Mouse (Mus musculus) cerebellum, adult 11-12 months (tissue): ENCODE data around the gene Akap2.

ENCODE experiments used
- DNase-seq: peaks from one replicate; pipeline ENCODE4 v3.0.0; 2022

Gene Akap2

GRCm38 (mm10) chr4:57842472-57843305 lies 125.2 kb downstream of the Akap2 start:
- DNase-seq: no peak

- DNase-seq: peak; percentile 4
Observed at GRCm38 (mm10) chr4:57845031-57845431, 127.6 kb downstream of the Akap2 start.

DNA sequence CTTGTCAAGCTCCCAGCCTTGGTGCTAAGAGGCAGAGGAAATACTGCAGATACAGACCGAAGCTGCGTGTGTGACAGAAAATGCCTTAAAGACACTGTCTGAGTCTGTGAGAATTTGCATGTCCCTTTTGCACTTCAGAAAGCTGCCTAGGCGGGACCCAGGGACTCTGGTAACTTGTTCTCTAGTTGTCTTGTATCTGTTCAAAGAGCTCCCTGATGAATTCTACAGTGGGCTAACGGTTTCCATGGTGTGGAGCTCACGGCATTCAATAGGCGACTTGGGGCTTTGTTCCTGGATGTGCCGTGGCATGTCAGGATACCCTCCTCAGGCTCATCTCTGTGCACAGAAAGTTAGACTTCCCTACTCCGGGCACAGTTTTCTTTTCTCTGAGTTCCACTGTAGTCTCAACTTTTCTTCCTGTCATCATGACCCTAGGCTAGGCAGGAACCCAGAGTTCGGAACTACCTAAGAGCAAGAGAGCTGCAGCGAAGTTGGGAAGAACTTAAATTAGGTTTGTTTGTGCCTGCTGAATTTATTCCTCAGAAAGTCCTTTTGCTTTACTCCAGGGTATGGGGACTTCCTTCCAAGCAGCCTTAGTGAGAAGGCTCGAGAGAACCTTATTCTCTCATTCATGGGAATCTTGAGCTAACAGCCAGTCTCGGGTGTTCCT lies 128.2 kb downstream of the Akap2 start:
- DNase-seq: no peak

GRCm38 (mm10) chr4:57846381-57846990 lies 129.0 kb downstream of the Akap2 start:
- no peak for DNase-seq

DNA sequence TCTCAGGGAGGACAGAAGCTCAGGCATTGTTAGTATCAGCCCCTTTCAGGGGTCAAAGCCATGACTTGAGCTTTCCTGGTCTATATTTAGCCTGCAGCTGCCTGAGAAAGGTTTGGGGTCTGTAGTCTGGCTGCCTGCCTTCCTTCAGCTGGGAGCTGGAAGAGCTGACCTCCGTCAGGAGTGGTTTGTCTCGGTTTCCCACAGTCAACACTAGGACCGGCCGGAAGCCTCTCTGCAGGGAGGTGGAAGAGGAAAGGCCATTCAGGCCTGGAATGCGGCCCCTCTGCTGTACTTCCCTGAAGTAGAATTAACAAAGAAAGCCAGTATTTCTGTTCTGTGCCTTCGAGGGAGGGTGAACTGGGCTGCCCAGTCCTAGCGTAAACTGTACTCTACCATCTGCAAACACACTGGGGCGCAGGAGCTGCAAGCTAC lies 129.6 kb downstream of the Akap2 start:
- DNase-seq: no peak

GRCm38 (mm10) chr4:57847676-57848075 lies 130.2 kb downstream of the Akap2 start:
- no peak for DNase-seq

- no peak for DNase-seq
Observed at GRCm38 (mm10) chr4:57849465-57849864, 132.0 kb downstream of the Akap2 start.

GRCm38 (mm10) chr4:57851731-57852130 lies 134.3 kb downstream of the Akap2 start:
- DNase-seq: no peak

GRCm38 (mm10) chr4:57852461-57853040 lies 135.1 kb downstream of the Akap2 start:
- no peak for DNase-seq

GRCm38 (mm10) chr4:57854181-57854580 lies 136.7 kb downstream of the Akap2 start:
- DNase-seq: no peak

DNA sequence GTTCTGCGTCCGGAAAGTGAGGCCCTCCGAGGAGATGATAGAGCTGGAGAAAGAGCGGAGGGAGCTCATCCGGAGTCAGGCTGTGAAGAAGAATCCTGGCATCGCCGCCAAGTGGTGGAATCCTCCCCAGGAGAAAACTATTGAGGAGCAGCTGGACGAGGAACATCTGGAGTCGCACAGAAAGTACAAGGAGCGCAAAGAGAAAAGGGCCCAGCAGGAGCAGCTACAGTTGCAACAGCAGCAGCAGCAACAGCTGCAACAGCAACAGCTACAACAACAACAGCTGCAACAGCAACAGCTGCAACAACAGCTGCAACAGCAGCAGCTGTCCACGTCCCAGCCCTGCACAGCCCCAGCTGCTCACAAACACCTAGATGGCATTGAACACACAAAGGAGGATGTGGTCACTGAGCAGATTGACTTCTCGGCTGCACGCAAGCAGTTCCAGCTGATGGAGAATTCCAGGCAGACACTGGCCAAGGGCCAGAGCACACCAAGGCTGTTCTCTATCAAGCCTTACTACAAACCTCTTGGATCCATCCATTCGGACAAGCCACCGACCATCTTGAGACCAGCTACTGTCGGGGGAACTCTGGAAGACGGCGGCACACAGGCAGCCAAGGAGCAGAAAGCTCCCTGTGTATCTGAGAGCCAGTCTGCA lies 138.0 kb downstream of the Akap2 start:
- no peak for DNase-seq

- no peak for DNase-seq
Observed at GRCm38 (mm10) chr4:57856673-57857072, 139.2 kb downstream of the Akap2 start.

DNA sequence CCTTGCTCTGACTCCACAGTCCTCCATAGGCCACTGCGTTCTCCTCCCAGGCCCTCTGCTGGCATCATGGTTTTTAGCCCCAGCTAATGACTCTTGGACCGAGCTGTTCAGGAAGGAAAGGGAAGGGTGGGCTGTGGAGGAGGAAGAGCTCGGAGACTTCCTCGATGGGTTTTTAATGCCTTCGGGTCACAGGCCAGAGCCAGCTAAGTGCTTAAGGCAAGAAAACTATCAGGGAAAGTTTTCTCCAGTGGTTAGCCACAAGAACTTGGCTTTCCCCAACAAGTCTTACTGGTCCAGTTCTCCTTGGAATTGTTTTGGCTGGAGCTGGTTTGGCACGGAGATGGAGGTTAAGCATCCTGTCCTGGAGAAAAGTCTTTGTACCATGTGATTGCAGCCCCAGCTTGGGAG lies 142.8 kb downstream of the Akap2 start:
- no peak for DNase-seq

DNA sequence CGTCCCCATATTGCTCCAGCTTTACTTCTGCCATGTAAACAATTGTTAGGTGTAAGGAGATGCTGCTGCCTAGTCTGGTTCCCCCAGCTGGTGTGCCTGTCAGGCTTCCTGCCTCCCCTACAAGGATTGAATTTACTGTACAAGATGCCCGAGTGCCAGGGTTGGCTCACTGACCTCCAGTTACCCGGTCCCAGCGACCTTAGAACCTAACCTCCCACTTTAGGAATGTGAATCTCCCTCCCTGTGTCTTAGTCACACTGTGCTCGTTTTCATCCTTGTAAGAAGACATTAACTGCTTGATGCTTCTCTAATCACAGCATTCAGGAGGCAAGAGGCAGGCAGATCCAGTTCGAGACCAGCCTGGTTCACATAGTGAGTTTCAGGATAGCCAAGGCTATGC lies 143.7 kb downstream of the Akap2 start:
- no peak for DNase-seq

DNA sequence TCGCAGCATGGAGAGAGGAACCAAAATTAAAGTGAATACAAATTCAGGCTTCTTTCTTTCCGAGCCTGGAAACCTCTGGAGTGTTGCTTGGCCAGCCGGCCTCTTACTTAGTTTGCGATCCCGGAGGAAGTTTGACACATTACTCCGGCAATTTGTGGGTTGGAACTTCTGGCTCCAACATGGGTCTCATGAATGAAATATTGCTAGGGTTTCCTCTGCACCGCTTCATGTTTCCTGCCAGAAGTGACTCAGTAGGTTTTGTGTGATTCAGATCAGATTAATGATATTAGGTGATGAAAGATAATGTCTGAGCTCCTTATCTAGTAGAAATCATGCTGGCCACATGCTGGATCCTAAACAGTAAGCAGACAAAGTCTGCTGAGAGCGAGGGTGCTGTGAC lies 144.4 kb downstream of the Akap2 start:
- DNase-seq: no peak

DNA sequence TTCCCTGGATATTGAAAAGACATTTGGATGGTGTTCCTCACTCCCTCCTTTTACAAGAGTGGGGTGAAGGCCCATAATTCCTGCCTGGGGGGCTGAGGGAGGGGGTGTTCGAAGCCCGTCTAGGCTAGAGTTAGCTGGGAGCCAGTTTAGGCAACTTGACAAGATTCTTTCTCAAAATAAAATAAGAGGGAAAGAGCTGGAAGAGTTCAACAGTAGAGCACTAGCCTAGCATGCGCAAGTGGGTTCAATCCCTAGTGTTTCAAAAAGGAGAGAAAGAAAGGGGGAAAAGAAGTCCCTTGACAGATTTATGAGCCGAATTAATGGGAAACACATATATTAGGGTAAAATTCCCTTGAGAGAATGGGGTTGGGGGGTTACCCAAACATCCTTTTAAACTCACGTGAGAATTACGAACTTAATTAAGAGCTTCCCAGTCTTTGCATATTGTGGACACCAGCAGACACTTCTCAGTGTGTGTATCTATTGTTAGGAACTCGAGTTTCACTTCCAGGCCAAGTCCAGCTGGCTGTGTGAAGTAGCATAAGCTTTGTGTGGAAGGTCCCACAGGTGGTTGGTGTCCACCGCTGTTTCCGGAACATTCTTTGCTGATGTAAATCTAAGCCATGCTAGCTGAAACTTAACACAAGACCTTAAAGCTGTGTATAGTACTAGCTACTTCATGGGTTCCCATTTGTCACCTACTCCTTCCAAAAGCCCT lies 145.0 kb downstream of the Akap2 start:
- no peak for DNase-seq

GRCm38 (mm10) chr4:57866088-57866487 lies 148.6 kb downstream of the Akap2 start:
- DNase-seq: no peak

- DNase-seq: no peak
Observed at GRCm38 (mm10) chr4:57866990-57867389, 149.5 kb downstream of the Akap2 start.

GRCm38 (mm10) chr4:57867454-57867853 lies 150.0 kb downstream of the Akap2 start:
- DNase-seq: no peak

- DNase-seq: no peak
Observed at GRCm38 (mm10) chr4:57879137-57879536, 161.7 kb downstream of the Akap2 start.

DNA sequence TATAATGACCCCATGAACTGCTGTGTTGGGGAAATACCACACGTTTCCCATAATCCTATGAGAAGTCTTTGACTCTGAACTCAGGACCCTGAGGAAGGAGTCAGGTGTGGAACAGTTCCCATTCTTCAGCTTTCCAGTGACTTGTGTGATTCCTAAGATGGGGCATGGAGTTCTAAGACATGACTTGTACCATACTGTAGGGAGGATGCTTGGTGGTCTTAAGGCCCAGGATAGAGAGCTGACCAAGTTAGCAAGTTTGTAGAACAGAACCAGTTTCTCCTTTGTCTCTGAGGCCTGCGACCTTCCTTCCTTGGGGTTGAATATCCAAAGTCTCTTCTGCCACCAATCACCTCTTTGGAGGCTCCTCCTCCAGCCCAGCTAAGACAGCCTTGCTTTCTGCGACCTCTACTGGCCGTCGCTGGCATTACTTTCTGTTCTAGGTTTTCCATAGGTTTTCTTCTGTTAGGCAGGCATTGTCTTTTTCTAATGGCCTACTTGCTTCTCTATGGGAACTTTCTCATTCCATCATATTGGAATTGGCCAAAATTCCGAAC lies 162.4 kb downstream of the Akap2 start:
- DNase-seq: peak; percentile 32
